Mouse (Mus musculus): Measurements from ENCODE around the gene Kcnh1.

The Kcnh1 gene

GRCm38 (mm10) chr1:192416241-192416821 is 225.8 kb downstream of the Kcnh1 start:
- WGBS: 56% methylated on average over 9 of the region's 9 CpGs

GRCm38 (mm10) chr1:192419176-192419575 is 228.6 kb downstream of the Kcnh1 start:
- 74% methylated on average over 5 of the region's 5 CpGs for WGBS

DNA sequence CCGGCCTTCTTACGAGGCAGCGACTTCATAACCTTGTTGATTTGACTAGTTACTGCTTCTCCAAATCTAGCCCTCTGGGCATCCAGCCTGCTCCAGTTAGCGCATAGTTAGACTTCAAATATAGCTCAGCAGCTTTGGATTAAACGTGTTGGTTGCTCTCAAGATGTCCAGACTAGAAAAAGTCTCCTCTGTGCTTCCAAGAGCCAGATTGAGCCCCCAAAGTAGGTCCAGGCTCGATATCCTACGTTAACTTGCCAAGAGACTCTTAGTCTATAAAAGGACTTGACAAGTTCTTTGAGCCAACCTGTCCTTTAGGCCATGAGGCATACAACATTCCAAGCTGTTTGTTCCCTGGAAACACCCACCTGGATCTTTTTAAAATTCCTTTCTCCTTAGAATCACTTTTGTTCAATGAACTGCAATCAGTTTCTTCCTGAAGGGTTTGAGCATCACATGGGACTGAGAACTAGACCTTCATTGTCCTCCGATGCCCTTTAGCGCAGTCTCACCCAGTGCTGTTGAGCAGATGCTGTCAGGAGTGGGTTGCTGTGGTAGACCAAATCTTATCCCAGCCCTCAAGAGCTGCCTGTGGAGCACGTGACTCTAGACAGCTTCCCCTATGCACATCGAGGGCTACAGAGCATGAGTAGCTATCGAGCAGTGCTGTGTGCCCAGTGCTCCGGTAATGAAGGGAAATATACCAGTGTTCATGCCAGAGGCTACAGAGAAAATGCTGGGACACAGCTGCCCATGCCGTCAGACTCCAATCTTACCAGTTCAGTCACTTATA is 231.0 kb downstream of the Kcnh1 start:
- WGBS: 49% methylated on average over 14 of the region's 14 CpGs

- WGBS: 84% methylated on average over 2 of the region's 2 CpGs
Measured at GRCm38 (mm10) chr1:192431423-192431822, 240.8 kb downstream of the Kcnh1 start.

DNA sequence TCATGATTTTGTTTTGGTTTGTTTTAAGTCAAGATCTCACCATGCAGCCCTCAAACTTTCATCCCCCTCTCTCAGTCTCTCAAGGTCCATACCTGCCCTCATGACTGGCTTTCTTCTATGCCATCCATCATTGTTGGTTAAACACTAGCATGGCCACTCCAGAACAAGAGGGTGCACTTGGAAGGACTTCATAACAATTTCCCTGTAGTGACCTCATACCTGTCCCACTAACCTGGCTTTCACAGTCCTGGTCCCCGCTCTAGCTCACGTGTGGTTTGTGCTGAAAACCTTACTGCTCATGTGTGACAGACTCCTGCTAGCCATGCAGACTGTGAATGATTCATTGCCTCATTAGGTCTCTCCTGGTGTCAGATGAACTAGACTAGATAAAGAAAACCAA is 244.9 kb downstream of the Kcnh1 start:
- WGBS: 83% methylated on average over 2 of the region's 2 CpGs

DNA sequence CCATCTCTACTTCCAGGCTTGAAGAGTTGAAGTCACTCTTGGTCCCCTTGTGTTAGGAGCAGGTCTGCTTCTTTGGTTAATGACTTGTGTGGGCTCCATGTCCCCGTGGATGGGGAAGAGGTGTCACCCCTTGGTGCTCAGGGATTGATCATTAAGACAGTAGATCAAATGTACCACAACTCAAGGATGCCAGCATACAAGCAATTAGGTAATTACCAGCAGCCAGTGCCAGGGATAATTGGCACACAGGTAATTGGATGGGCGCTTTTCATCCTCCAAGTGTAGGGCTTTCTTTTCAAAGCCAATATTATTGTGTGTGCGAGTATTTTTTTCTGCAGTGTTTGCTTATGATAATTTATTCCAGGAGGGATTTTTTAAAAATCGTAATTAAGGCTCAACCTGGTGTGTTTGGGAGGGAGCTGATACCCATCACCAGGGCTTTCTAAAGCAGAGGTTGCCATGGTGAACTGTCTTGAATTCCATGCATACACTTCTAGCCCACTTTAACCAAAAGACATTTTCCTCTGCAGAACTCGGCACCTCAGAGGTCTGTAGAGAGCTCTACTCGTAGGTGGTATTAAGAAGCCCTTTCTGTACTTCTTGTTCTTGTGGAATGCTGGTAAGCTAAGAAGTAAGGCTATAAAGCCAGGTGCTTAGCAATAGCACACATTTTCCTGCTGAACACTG is 248.7 kb downstream of the Kcnh1 start:
- 39% methylated on average over 6 of the region's 6 CpGs for WGBS

- 88% methylated on average over 5 of the region's 5 CpGs for WGBS
Measured at GRCm38 (mm10) chr1:192442772-192443445, 252.3 kb downstream of the Kcnh1 start.

DNA sequence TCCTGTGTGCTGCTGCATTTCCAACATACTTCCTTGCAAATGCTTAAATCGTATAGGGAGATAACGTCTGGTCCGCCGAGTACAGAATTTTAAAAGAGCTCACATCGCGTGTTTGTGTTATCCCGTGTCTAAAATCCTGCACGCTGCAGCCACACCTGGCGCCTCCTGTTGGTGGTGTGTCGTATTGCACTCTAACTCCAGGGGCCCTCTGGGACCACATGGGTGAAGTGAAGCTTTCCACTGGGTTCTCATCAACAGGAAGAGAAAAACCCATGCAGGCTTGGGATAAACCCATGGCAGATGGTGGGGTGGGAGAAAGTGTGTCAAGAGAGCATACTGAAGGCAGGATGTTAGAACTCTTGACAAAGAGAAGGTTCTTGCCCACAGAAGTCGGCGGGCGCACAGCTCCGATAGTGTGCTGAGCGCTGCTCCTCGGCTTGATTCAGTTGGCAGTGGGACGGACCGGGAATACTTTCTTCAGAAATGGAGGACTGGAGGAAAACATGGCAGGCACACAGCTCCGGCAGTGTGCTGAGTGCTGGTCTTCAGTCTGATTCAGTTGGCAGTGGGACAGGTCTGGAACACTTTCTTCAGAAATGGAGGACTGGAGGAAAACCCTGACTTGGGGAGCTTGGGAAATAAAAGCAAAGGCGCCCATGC is 253.6 kb downstream of the Kcnh1 start:
- WGBS: 38% methylated on average over 20 of the region's 20 CpGs

- 23% methylated on average over 7 of the region's 7 CpGs for WGBS
Measured at GRCm38 (mm10) chr1:192444658-192445447, 254.3 kb downstream of the Kcnh1 start.

- 68% methylated on average over 5 of the region's 5 CpGs for WGBS
Measured at GRCm38 (mm10) chr1:192446158-192446557, 255.6 kb downstream of the Kcnh1 start.

DNA sequence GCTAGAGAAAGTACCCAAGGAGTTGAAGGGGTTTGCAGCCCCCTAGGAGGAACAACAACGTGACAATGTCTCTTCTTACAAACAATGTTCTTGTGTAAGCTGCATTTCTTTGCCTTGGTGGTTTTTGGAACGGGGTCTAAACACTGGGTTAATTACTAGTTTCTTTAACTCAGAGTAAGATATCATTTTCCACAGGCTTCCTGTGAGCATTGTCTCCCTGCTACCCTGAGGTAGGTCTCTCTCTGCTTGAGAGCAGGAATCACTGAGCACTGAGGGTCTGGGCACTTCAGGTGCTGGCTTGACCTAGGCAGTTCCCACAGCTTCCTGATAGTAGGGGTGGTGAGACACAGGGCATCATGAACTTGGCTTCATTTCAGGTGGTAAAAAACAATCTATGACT is 257.1 kb downstream of the Kcnh1 start:
- 50% methylated on average over 2 of the region's 2 CpGs for WGBS

DNA sequence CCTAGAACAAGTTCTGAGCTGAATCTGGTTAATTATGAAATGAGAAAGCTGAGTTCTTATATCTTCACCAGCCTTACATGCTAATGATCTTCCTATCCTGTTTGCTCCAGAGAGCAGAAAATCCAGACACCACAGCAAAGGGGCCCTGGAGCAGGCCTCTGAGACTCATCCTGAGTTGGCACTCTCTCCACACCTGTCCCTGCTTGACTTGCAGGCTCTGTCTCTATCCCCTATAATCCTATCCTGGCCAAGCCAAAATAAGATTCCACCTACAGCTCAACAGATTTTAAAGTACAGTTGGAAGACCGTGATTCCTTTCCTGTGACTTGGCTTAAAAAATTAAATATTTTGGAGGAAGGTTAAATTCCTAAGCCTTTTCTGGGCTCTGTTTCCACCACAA is 257.9 kb downstream of the Kcnh1 start:
- 57% methylated on average over 1 of the region's 1 CpGs for WGBS

GRCm38 (mm10) chr1:192449572-192450351 is 259.2 kb downstream of the Kcnh1 start:
- WGBS: 57% methylated on average over 4 of the region's 4 CpGs

DNA sequence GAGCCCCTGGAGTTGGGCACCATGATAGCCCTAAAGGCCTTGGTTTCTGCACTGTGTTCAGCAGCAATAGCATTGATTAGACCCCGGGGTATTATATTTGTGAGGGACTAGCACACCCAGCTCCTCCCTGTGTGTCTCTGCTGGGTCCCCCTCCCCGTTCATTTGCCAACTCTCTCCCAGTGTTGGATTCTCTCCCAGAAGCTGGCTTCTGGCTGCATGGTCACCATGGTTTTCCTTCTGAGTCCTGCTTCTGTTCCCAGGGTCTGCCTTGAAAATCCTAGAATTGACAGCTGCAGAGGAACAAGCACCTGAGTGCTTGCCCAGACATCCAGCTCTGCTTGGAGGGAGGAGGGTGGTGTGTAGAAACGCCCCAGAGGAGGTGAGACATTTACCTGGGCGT is 261.1 kb downstream of the Kcnh1 start:
- WGBS: 28% methylated on average over 4 of the region's 4 CpGs

GRCm38 (mm10) chr1:192454501-192454900 is 263.9 kb downstream of the Kcnh1 start:
- WGBS: 69% methylated on average over 1 of the region's 1 CpGs

DNA sequence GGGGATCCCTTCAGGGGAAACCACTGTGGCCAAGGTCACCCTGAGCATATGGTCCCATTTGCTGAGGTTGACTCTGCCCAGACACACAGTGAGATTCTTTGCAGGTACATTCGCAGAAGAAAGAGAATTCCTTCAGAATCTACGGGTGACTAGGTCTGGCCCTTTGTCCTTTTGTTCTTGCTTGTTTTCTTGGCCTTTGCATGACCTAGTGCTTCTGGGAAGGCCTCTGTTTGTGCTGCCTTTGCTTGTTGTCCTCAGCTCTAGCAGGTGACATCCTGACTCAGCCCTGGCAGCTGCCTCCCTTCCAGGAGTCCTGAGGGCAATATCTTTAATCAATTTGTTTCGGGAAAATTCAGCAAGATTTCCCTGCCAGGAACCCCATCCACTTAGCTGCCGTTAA is 264.4 kb downstream of the Kcnh1 start:
- 64% methylated on average over 4 of the region's 4 CpGs for WGBS

- WGBS: 44% methylated on average over 3 of the region's 3 CpGs
Measured at GRCm38 (mm10) chr1:192457037-192457436, 266.5 kb downstream of the Kcnh1 start.

DNA sequence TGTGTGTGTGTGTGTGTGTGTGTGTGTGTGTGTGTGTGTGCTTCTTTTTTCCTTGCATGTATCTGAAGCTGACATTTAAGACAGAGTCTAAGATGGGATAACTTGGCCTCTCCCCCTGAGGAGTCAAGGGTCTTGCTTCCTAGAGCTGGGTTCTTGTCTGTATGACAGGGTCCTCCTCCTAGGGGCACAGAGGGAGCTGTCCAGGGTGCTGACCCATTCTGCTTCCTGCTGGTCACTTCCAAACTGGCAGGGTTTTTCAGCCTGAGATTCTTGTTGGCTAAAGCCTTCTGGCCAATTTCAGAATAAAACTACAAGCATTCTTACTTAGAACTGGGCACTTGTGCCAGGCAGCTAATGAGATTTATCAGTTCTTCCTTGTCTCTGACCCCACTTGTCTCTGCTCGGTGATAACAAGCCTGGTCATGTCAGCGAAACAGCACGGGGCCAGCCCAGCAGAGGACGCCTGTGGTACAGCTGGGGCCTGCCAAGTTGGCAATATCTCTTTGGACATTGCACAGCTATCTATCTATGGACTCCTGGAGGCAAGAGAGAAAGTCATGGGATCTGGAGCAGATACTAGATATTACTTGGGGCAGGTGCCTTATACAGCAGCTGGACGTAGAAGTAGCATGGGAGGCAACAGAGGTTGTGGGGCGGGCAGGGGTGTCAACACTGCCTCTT is 267.1 kb downstream of the Kcnh1 start:
- 66% methylated on average over 6 of the region's 6 CpGs for WGBS

DNA sequence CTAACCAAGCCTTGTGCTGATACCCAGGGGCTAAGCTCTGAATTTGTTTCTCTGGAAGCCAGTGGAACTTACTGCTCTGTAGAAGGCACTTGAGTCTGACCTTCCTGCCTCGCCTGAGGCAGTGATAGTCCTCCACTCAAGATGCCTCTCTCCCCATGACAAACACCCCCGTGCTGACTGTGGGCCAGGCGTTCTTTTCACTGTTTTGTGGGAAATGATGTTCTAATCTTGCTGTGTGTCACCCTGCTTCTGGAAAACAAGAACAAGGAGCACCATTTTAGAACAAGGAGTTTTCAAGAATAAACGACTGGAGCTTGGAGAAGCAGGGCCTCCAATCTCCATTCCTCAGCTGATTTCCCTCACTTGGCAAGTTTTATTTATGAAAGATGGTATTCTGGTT is 273.2 kb downstream of the Kcnh1 start:
- WGBS: 51% methylated on average over 4 of the region's 4 CpGs

GRCm38 (mm10) chr1:192472366-192472765 is 281.8 kb downstream of the Kcnh1 start:
- WGBS: 69% methylated on average over 4 of the region's 4 CpGs
